Mouse (Mus musculus) kidney, postnatal 25 days (tissue): ENCODE measurements around the gene Prdm11.

Experiments
- DNase-seq, 2 experiments: peaks; one replicate each; pipeline ENCODE4 v3.0.0; 2021; ENCODE audit warnings: mixed read lengths in 2 of 2

Gene Prdm11

GRCm38 (mm10) chr2:93045129-93045817 is 694 bp downstream of the Prdm11 start:
- peak; percentile 95 to 98 for DNase-seq

- no peak for DNase-seq
Measured at GRCm38 (mm10) chr2:93043449-93044157, 2.4 kb downstream of the Prdm11 start.

DNA sequence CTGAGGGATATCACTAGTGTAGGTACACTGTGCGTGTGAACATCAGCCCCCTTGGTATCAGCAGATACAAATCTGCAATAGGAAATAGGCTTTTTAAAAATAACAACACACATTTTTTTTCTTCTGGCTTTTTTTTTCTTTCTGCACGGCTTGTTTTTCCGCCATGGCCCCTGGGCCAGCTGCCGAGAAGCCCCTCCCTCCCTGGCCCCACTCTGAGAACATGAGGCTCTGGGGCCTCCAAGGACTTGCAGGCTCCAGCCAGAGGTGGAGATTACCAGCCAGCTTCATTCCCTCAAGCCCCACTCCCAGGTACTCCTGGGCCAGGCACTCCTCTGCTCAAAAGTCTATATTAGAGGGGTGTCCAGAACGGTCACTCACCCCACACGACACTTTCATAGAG is 4.5 kb downstream of the Prdm11 start:
- DNase-seq, result no peak

GRCm38 (mm10) chr2:93040841-93041240 is 5.1 kb downstream of the Prdm11 start:
- no peak for DNase-seq

DNA sequence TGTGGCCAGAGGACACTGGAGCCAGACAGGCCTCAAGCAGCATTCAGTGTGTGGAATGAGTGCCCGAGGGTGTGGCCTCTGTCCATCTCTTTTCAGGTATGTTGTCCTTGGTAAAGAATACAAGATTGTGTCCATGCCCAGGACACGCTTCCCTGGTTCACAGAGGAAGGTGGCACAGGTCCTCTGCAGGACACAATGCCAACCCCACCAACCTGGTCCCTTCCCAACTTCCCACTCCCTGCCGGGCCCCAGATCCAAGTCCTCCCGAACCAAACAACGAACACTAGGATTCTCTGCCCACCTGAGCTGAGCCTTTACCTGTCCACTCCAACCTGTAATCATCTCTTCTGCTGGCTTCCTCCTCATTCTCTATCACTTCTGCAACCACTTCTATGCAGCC is 6.3 kb downstream of the Prdm11 start:
- no peak for DNase-seq

DNA sequence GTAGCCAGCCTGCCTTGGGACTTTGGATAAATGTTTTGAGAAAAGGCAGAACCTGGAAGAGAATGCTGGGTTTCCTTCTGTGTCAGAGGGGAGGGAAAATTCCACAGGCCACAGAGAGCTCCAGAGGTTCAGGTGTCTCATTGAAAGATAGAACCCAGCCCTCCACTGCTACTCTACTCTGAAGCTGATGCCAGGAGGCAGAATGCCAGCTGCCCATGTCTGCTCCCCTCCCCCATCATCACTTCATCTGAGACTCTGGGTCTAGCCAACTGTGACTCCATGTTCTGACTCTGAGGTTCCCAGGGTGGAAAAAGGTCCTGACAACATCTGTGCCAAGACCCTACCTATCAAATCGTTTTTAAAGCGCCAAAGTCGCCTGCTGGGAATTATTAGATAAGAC is 6.9 kb downstream of the Prdm11 start:
- DNase-seq, result peak in 1 of 2 experiments; percentile 39

DNA sequence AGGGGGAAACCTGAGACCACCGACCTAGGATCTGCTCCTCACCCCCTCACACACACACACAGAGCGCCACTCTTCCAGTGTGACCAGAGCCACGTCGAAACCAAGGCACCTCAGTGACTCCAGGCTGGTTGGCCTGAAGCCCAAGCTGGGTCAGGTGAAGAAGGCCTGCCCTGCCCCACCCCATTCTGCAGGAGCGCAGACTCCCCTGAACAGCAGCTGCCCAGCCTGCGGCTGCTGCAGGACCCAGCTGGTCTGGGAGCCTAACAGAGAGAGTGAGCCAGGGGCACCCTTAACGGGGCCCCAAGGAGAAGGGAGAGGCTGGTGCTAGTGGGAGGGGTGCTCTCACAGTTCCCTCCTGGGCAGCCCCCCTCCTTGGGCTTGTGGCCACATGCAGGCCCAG is 10.3 kb downstream of the Prdm11 start:
- peak; percentile 56 to 81 for DNase-seq

DNA sequence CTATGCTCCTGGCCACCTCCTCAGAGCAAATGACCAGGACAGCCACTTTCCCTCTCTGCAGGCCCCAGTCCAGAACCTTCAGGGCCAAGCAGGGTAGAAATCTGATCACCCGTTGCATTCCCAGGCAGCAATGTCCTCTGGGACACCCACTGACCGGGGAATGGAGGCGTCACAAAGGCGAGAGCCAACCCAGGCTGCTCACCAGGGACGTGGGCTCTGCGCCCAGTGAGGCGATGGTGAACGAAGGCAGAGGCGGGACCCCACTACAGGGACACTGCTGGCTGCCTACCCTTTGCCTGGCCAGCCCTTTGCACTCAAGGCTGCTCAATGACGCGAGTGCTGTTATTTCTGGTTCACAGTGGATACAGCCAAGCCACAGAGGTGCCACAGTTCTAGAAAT is 13.3 kb downstream of the Prdm11 start:
- DNase-seq, result peak; percentile 36 to 83

DNA sequence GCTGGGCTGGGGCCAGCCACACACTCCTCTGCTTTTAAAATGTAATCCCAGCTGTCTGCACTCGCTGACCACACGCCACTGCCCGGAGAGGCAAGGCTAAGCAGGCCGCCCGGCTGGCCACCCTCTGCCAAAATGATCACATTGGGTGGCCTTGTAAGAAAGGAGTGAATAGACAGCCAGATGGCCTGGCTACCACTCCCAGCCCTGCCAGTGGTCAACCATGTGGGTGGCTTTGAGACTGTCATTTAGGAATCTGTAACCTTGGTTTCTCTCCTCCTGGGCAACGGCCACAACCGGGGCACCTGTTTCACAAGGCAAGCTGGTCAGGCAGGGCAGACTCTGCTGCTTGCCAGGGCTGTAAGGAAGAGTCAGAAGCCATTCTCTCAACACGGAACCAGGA is 13.9 kb downstream of the Prdm11 start:
- DNase-seq, result peak; percentile 36 to 76

- no peak for DNase-seq
Measured at GRCm38 (mm10) chr2:93031021-93031420, 14.9 kb downstream of the Prdm11 start.

- DNase-seq, result peak in 1 of 2 experiments; percentile 60
Measured at GRCm38 (mm10) chr2:93030101-93030500, 15.9 kb downstream of the Prdm11 start.

- peak; percentile 55 to 81 for DNase-seq
Measured at GRCm38 (mm10) chr2:93029267-93030060, 16.5 kb downstream of the Prdm11 start.

DNA sequence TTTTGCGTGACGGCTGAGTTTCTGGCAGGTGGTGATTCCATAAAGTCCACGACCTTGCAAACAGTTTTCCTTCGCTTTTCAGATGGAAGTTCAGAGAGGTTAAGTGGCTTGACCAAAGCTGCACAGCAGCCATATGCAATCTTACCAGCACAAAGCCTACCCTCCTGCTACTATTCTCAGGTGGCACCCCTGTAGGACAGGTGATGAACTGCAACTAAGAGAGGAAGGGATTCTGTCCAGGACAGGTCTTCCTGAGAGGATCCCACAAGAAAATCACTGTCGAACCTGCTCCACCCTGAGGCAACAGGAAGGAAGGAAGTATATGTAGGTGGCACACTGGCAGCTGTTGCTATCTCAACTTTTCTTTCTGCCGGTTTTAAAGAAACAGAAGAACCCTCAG is 17.1 kb downstream of the Prdm11 start:
- no peak for DNase-seq

DNA sequence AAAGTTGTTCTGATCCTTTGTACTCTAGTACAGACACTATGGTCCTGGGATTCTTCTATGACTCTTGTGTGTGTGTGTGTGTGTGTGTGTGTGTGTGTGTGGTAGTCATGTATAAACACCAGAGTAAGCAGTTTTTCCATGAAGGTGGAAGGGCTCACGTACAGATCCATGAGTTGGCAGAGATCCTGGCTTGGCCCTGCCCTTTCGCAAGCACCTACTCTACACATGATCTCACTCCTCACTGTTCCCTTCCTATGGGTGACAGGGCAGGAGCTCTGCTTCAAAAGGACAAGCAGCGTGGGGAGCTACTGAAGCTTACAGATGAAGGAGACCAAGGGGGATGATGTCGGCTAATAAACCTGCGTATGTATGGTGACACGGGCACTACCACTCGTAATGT is 18.3 kb downstream of the Prdm11 start:
- no peak for DNase-seq

GRCm38 (mm10) chr2:93024431-93024830 is 21.5 kb downstream of the Prdm11 start:
- DNase-seq, result peak in 1 of 2 experiments; percentile 57

- peak; percentile 40 to 75 for DNase-seq
Measured at GRCm38 (mm10) chr2:93018854-93019253, 27.1 kb downstream of the Prdm11 start.

GRCm38 (mm10) chr2:93017151-93017550 is 28.8 kb downstream of the Prdm11 start:
- DNase-seq, result no peak

DNA sequence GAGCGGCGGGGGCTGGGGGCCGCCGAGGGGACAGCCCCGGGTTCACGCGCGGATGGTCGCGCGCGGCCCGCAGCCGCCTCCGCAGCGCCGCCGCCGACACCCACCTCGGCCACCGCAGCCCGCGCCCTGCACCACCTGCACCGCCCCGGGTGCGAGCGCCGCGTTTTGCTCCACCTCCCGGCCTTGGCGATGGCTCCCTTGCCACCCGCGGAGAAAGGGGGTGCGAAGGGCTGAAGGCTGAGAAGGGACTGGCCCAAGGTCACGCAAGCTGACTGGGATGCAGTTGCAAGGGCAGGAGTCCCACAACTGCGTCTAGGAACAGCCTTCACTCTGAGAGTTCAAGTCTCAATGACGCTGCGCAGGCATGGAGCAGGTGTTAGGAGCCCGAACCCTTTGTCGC is 30.9 kb downstream of the Prdm11 start:
- peak; percentile 27 to 64 for DNase-seq

DNA sequence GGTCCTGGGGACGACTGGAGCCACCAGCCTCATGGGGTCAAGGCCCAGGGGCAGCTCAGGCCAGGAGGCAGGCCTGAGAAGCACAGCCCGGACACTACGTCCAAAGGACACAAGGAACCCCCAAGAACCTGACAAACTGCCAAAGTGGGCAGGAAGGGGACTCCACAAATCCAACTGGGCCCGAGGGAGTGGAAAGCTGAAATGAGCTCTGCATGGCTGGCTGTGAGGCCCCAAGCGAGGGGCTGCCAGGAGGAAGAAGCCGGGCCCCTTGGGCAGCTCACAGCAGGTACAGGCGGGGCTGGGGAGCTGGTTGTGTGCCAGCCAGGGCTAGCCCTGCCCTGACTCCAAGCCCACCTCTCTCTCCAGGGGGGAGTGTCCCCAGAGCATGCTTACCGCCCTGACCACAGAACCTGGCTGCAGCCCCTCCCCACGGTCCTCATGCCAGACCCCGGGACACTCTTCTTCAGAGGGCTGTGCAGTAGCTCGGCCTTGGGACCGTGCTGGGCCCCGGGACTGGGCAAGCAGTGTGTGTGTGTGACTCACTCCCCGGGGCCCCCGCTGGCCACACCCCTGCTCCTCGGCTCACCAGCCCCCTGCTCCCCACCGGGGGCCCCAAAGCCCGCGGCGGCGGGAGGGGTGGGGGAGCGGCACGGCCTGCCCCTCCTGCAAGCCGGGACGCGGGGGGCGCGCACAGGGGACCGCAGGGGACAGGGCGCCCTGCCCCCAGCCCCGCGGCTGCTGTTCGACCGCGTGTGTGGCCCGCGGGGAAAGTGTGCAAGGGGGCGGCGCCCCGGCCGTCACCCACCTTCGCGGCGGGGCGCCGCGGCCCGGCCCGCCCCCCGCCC is 31.7 kb downstream of the Prdm11 start:
- DNase-seq, result peak; percentile 66 to 84

DNA sequence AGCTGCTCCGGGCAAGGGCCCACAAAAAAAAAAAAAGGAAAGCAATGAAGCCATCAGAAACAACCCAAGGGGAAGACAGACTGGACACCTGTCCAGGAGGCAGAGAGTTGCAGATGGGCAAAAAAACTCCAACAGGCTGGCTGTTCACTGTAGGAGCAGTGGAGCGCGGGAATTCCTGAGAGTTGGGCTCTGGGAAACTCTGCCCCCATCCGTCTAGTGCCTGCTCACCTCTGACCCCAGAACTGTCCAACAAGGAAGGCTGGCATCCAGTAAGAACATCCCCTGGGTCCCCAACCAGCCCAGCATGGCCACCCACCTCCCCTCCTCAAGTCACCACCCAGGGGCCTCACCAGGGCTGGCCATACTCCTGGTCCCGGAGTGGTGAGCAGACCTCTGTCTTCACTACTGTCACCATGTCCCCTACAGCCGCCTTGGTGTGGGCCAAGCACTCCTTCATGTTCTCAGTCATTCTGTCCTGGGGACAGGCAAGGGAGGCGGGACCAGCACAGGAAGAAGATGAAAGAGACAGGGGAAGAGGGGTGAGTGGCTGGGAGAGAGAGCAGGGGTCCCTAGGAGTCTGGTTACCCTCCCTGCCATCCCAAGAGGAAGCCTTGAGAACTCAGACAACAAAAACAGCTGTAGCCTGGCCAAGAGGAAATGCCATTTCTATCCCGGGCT is 32.4 kb downstream of the Prdm11 start:
- DNase-seq, result peak; percentile 22 to 58

- DNase-seq, result no peak
Measured at GRCm38 (mm10) chr2:93012976-93013375, 33.0 kb downstream of the Prdm11 start.

GRCm38 (mm10) chr2:93011933-93012332 is 34.0 kb downstream of the Prdm11 start:
- DNase-seq, result no peak
